Comparison of ENCODE assay signal across 22 mouse cellular contexts in the genomic region with DNA sequence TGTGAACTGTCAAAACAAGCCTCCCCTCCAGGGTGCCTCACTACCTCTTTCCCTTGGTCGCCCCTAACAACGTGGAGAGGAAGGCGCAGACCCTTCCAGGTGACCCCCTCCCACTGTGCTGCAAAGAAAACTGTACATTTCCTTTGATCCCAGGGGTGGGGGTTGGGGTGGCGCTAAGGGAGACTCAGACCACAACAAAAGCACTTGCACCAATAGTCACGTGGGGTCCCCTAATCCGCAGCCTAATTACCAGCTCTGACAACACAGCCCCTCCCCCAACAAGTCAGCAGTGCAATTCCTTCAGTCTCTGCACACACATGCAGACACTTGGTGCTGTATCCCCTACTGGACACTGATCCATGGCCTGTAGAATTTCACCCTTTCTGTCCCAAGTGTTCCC. TPM values are rescaled to one million over a fixed set of nuclear protein-coding genes. Genes with fewer than 3 reads are reported as not detected.
DNase-seq lines count a peak whose midpoint lies in the region; ATAC-seq lines count a peak whose summit lies in the region.
"Had no signal": no experiment of that assay in that cellular context is flagged by ENCODE, and none has a peak within 500 bp of the region (broad histone marks: within the 10 kb centered on the region; RNA-seq: fewer than 3 reads in every experiment).

No protein-coding gene starts in this region.

- peaks cover 24% of the 10 kb centered on the region for H3K4me1 ChIP-seq in hindbrain, embryonic 12.5 days
- no peaks in the 10 kb centered on the region; the same call in 1 of the 2 replicates for H3K4me1 ChIP-seq in hindbrain, embryonic 16.5 days (ENCODE audit: control insufficient read depth, insufficient read depth, low read depth, low read length)
- H3K4me1 ChIP-seq in embryonic facial prominence, embryonic 11.5 days (ENCODE audit: control insufficient read depth, insufficient read depth, low read length): no peaks in the 10 kb centered on the region; the same call in none of the 2 replicates
- peaks cover 45% of the 10 kb centered on the region for H3K4me1 ChIP-seq in midbrain, embryonic 13.5 days (replicated peaks)

- no peaks in the 10 kb centered on the region for H3K9me3 ChIP-seq in hindbrain, embryonic 12.5 days (replicated peaks)
- no peaks in the 10 kb centered on the region for H3K9me3 ChIP-seq in hindbrain, embryonic 16.5 days (ENCODE audit: control insufficient read depth, low read length)
- H3K9me3 ChIP-seq in embryonic facial prominence, embryonic 11.5 days (replicated peaks; ENCODE audit: control insufficient read depth, low read length): no peaks in the 10 kb centered on the region
- no peaks in the 10 kb centered on the region for H3K9me3 ChIP-seq in midbrain, embryonic 13.5 days
- H3K9me3 ChIP-seq: heart, embryonic 10.5 days had no signal

- no peak overlapping the region for H3K27ac ChIP-seq in hindbrain, embryonic 12.5 days
- no peak overlapping the region for H3K27ac ChIP-seq in hindbrain, embryonic 16.5 days (ENCODE audit: low read depth, low read length)
- no peak overlapping the region for H3K27ac ChIP-seq in embryonic facial prominence, embryonic 11.5 days (replicated peaks; ENCODE audit: low read depth, low read length)
- H3K27ac ChIP-seq in midbrain, embryonic 13.5 days: 0 out of 2 replicates have a peak overlapping the region, but pooled peaks have one; percentile 39

- ATAC-seq in hindbrain, embryonic 12.5 days (ENCODE audit: low FRiP score): peak; percentile 21; the same call in 1 of the 2 replicates
- ATAC-seq in hindbrain, embryonic 16.5 days: no peak
- no peak; the same call in 1 of the 2 replicates for ATAC-seq in embryonic facial prominence, embryonic 11.5 days (replicated peaks; ENCODE audit: insufficient number of reproducible peaks, low FRiP score, low TSS enrichment, low read depth)
- ATAC-seq in midbrain, embryonic 13.5 days: peak; percentile 34
- ATAC-seq: inflammation-experienced regulatory T-cells, adult 6 months; liver, postnatal 0 days had no signal

- no peak overlapping the region for H3K4me3 ChIP-seq in hindbrain, embryonic 12.5 days
- no peak overlapping the region for H3K4me3 ChIP-seq in hindbrain, embryonic 16.5 days (ENCODE audit: low read length)
- no peak overlapping the region for H3K4me3 ChIP-seq in embryonic facial prominence, embryonic 11.5 days (ENCODE audit: low read depth, low read length)
- H3K4me3 ChIP-seq in midbrain, embryonic 13.5 days (replicated peaks): no peak overlapping the region
- H3K4me3 ChIP-seq: heart, embryonic 10.5 days had no signal

- WGBS in hindbrain, embryonic 12.5 days: 13% methylated on average over 6 of the region's 6 CpGs
- 10% methylated on average over 6 of the region's 6 CpGs for WGBS in hindbrain, embryonic 16.5 days
- 9% methylated on average over 6 of the region's 6 CpGs for WGBS in embryonic facial prominence, embryonic 11.5 days
- 1% methylated on average over 6 of the region's 6 CpGs for WGBS in midbrain, embryonic 13.5 days

- peak; percentile 48 for DNase-seq in ZHBTc4 (ENCODE audit: low read depth, low spot score)
- DNase-seq in embryonic facial prominence, embryonic 11.5 days (ENCODE audit: low spot score): peak; percentile 68
- no peak for DNase-seq in thymus, postnatal 10 days (ENCODE audit: low spot score in 2 of 2)
- no peak for DNase-seq in adrenal gland, postnatal 14 days
- DNase-seq: adrenal gland, adult 2 months; cerebellum, adult 11-12 months; cerebellum, postnatal 36 days; gastrocnemius, postnatal 36 days; kidney, adult 9 months; kidney, postnatal 36 days; layer of hippocampus, adult 9-11 months; liver; liver, postnatal 0 days; lung, postnatal 14 days; right cerebral cortex, postnatal 14 days; thymus, postnatal 14 days had no signal

- peaks cover 10% of the 10 kb centered on the region for H3K27me3 ChIP-seq in hindbrain, embryonic 12.5 days
- no peaks in the 10 kb centered on the region for H3K27me3 ChIP-seq in hindbrain, embryonic 16.5 days (replicated peaks; ENCODE audit: control insufficient read depth, insufficient read depth, low read length)
- H3K27me3 ChIP-seq in embryonic facial prominence, embryonic 11.5 days (ENCODE audit: control insufficient read depth, insufficient read depth, low read length): no peaks in the 10 kb centered on the region
- peaks cover 27% of the 10 kb centered on the region for H3K27me3 ChIP-seq in midbrain, embryonic 13.5 days

- no peaks in the 10 kb centered on the region for H3K36me3 ChIP-seq in hindbrain, embryonic 12.5 days
- H3K36me3 ChIP-seq in hindbrain, embryonic 16.5 days (ENCODE audit: control insufficient read depth, insufficient read depth, low read length): no peaks in the 10 kb centered on the region
- no peaks in the 10 kb centered on the region for H3K36me3 ChIP-seq in embryonic facial prominence, embryonic 11.5 days (replicated peaks; ENCODE audit: control insufficient read depth, insufficient read depth, low read depth, low read length)
- H3K36me3 ChIP-seq in midbrain, embryonic 13.5 days: no peaks in the 10 kb centered on the region
- H3K36me3 ChIP-seq: heart, embryonic 10.5 days had no signal

- H3K9ac ChIP-seq in hindbrain, embryonic 12.5 days: no peak overlapping the region
- no peak overlapping the region for H3K9ac ChIP-seq in hindbrain, embryonic 16.5 days (ENCODE audit: low read depth, low read length)
- H3K9ac ChIP-seq in embryonic facial prominence, embryonic 11.5 days (replicated peaks; ENCODE audit: low read length): no peak overlapping the region
- H3K9ac ChIP-seq in midbrain, embryonic 13.5 days (replicated peaks): no peak overlapping the region
- H3K9ac ChIP-seq: liver, postnatal 0 days had no signal

- H3K4me2 ChIP-seq in hindbrain, embryonic 12.5 days (replicated peaks): no peak overlapping the region
- no peak overlapping the region for H3K4me2 ChIP-seq in hindbrain, embryonic 16.5 days (ENCODE audit: low read length)
- H3K4me2 ChIP-seq in embryonic facial prominence, embryonic 11.5 days (ENCODE audit: low read depth, low read length): no peak overlapping the region
- H3K4me2 ChIP-seq in midbrain, embryonic 13.5 days (replicated peaks): peak overlapping the region; percentile 22; the same call in 1 of the 2 replicates

RNA-seq across cellular contexts. Expression of a gene that starts 5.8 kb away (rescaled TPM):
- polyA plus RNA-seq in hindbrain, embryonic 12.5 days (2016; fragmentation: Nextera tagmentation; extraction: Ambion mirVana): 0.63 and 0.72 TPM in 2 replicates
- polyA plus RNA-seq in hindbrain, embryonic 16.5 days (2015; fragmentation: Nextera tagmentation; extraction: Ambion mirVana): 0.79 and 1.00 TPM in 2 replicates
- 0.58 and 1.0 TPM in 2 replicates for polyA plus RNA-seq in embryonic facial prominence, embryonic 11.5 days (2014; fragmentation: Nextera tagmentation; extraction: Ambion mirVana)
- 0.39 and 0.74 TPM in 2 replicates for polyA plus RNA-seq in midbrain, embryonic 13.5 days (2015; fragmentation: Nextera tagmentation; extraction: Ambion mirVana)
- 1.8 and 11.3 TPM in 2 replicates for total RNA-seq in adrenal gland, postnatal 14 days (2021)

RNA-seq across cellular contexts. Expression of a gene that starts 6.9 kb away (rescaled TPM):
- polyA plus RNA-seq in hindbrain, embryonic 12.5 days (2016; fragmentation: Nextera tagmentation; extraction: Ambion mirVana): 1,001 and 1,276 TPM in 2 replicates
- polyA plus RNA-seq in hindbrain, embryonic 16.5 days (2015; fragmentation: Nextera tagmentation; extraction: Ambion mirVana): 165 and 231 TPM in 2 replicates
- polyA plus RNA-seq in embryonic facial prominence, embryonic 11.5 days (2014; fragmentation: Nextera tagmentation; extraction: Ambion mirVana): 1,085 and 1,117 TPM in 2 replicates
- polyA plus RNA-seq in midbrain, embryonic 13.5 days (2015; fragmentation: Nextera tagmentation; extraction: Ambion mirVana): 379 and 515 TPM in 2 replicates
- 321 and 419 TPM in 2 replicates for total RNA-seq in adrenal gland, postnatal 14 days (2021)

RNA-seq across cellular contexts. Expression of a gene that starts 35.2 kb away (rescaled TPM):
- polyA plus RNA-seq in hindbrain, embryonic 12.5 days (2016; fragmentation: Nextera tagmentation; extraction: Ambion mirVana): 3.3 TPM in 2 replicates
- 0.56 and 0.57 TPM in 2 replicates for polyA plus RNA-seq in hindbrain, embryonic 16.5 days (2015; fragmentation: Nextera tagmentation; extraction: Ambion mirVana)
- 2.8 and 2.9 TPM in 2 replicates for polyA plus RNA-seq in embryonic facial prominence, embryonic 11.5 days (2014; fragmentation: Nextera tagmentation; extraction: Ambion mirVana)
- polyA plus RNA-seq in midbrain, embryonic 13.5 days (2015; fragmentation: Nextera tagmentation; extraction: Ambion mirVana): 0.37 and 0.73 TPM in 2 replicates
- total RNA-seq in adrenal gland, postnatal 14 days (2021): 0.78 and 1.4 TPM in 2 replicates
- total RNA-seq: gastrocnemius, postnatal 36 days; heart, postnatal 25 days had no signal
- polyA plus RNA-seq: inflammation-experienced regulatory T-cells, adult 6 months had no signal

Comparison
In these comparisons a context has a peak if more than half of its experiments do, and no peak if none do; other contexts are left out.
1. ATAC-seq: peak in hindbrain, embryonic 12.5 days (single experiment) and midbrain, embryonic 13.5 days (single experiment); none in hindbrain, embryonic 16.5 days (single experiment) and embryonic facial prominence, embryonic 11.5 days (single experiment).
2. DNase-seq: peak in ZHBTc4 (single experiment) and embryonic facial prominence, embryonic 11.5 days (single experiment); none in thymus, postnatal 10 days (0 of 2) and adrenal gland, postnatal 14 days (single experiment).